Mouse (Mus musculus): ENCODE results near the gene Prl5a1.

Gene Prl5a1

DNA sequence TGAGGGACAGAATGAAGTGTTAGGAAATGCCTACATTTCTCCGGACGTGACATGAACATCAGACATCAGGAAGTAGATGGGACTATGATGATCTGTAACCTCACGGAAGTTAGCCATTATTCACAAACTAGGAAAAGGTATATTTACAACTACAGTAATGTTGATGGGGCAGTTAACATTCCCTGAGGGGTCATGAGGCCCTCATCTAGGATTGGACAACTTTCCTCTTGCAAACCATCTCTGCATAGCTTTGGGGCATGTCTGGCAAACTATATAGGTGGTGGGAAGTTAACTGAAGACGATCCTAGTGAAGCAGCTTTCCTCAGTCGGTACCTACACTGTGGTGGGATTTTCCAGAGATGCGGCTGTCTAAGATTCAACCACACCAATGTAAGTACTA lies at the start of gene Prl5a1:
Prl5a1 (plus strand) TSS at position 301 of the 400 bp plus-strand sequence.
- no peak for ATAC-seq (ENCODE audit: insufficient number of reproducible peaks, low FRiP score, low TSS enrichment)

DNA sequence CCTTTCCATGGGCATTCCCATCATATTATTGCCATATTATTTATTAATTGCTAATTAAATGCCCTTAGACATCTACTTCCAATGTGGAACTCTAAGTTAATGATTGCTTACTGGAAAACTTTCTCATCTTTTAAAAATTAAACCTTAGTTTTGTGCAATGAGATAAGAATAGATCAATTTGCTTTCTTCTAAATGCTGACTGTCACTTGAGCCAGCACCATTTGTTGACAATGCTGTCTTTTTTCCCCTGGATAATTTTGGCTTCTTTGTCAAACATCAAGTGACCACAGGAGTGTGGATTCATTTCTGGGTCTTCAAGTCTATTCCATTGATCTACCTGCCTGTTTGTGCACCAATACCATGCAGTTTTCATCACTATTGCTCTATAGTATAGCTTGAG lies 46.1 kb upstream of the Prl5a1 start:
- no peak for ATAC-seq (ENCODE audit: insufficient number of reproducible peaks, low FRiP score, low TSS enrichment)

DNA sequence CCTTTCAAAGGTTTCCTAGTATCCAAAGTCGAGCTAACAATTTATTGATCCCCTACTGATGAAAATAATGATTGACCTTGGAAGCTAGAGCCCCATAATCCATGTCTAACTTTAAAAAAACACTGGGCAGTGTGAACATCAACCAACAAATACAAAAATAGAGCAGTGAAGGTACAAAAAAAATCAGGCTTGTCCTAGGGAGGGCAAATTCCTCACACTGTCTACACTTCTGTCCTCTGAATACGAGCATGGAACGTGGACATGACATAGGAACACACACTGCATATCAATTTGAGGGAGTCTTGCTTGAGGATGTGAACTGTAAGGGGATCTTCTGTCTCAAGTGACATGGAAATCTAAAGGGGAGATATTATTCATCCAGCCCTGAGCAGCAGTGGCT lies 33.7 kb upstream of the Prl5a1 start:
- no peak for ATAC-seq (ENCODE audit: insufficient number of reproducible peaks, low FRiP score, low TSS enrichment)

GRCm38 (mm10) chr13:28132781-28133180 lies 9.5 kb upstream of the Prl5a1 start:
- ATAC-seq (ENCODE audit: insufficient number of reproducible peaks, low FRiP score, low TSS enrichment), result no peak

DNA sequence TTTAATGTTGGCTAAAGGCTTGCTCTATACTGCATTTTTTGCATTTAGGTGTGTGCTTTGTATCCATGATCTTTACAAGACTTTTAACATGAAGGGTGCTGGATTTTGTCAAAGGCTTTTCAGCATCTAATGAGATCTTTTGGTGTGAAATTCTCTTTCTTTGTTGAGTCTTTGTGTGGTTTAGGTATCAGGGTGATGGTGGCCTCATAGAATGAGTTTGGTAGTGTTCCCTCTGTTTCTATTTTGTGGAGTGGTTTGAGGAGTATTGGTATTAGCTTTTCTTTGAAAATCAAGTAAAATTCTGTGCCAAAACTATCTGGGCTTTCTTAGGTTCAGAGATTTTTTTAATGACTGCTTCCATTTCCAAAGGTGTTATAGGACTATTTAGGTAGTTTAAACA lies 6.5 kb upstream of the Prl5a1 start:
- no peak for ATAC-seq (ENCODE audit: insufficient number of reproducible peaks, low FRiP score, low TSS enrichment)
